Mouse (Mus musculus): Measurements from ENCODE around the gene Trpc4.

GRCm38 (mm10) chr3:54211441-54211840, 55.6 kb downstream of the Trpc4 start:
- TF ChIP-seq CTCF (IDR thresholded peaks at IDR 0.05; ENCODE audit: extremely low read depth, insufficient read depth, low read length) (no peak), POLR2A (IDR thresholded peaks at IDR 0.05; ENCODE audit: extremely low read depth, insufficient read depth, low read length) (no peak)
